Mouse (Mus musculus) liver, embryonic 14.5 days (tissue): ENCODE measurements at regions not wholly inside any gene's neighbourhood (a gene's known extent, or its start where the extent isn't known, plus 50 kb on each side); places are given as distances from the start of the nearest gene placed in this dataset.

Experiments
- CTCF ChIP-seq: IDR thresholded peaks from 2 replicates; pipeline ENCODE4 v1.5.1; 2016; ENCODE audit warnings: antibody characterized with exemption, low read depth, control low read depth
- EP300 ChIP-seq: IDR thresholded peaks from 2 replicates; pipeline ENCODE4 v1.6.1; 2016; ENCODE audit warnings: antibody characterized with exemption, low read depth

DNA sequence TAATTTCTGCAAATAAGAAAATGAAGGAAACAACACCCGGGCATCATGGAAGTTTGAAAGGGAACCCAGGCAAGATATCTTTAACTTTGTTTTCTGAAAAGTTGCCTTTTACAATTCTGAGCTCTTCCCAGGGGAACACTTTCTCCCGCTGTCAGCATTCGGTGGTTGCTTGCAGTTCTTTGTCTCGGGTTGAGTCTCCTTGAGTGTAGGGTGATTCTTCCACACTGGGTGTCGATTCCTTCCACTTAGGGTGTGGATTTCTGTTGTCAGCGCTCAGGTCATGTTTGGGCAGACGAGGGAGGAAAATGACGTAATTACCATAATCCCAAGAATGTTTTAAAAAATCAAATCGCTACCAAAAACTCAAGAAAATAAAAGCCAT is 198.7 kb upstream of the Tacr3 start:
- TF ChIP-seq CTCF, result no peak
- no peak for TF ChIP-seq EP300
